8 mouse cellular contexts compared by ENCODE assay signal in genomic region chr7:30095551-30096125, GRCm38 (mm10). TPM values are rescaled to one million over a fixed set of nuclear protein-coding genes. Genes with fewer than 3 reads are reported as not detected.
DNase-seq lines count a peak whose midpoint lies in the region; ATAC-seq and TF ChIP-seq lines count a peak whose summit lies in the region.

No protein-coding gene starts in this region.

- no peak for TF ChIP-seq CTCF in cerebellum, adult 2 months (IDR thresholded peaks at IDR 0.05; ENCODE audit: borderline replicate concordance, insufficient read depth, low read depth, low read length)

- peak overlapping the region; percentile 100 for H3K4me3 ChIP-seq in cerebellum, adult 2 months (replicated peaks; ENCODE audit: insufficient read depth, low read depth, low read length)
- H3K4me3 ChIP-seq in forebrain, embryonic 11.5 days (ENCODE audit: low read depth, low read length), result peak overlapping the region; percentile 60
- H3K4me3 ChIP-seq in liver, embryonic 11.5 days (ENCODE audit: low read depth, low read length), result peak overlapping the region; percentile 59
- H3K4me3 ChIP-seq in stomach, embryonic 16.5 days (replicated peaks; ENCODE audit: low read length), result peak overlapping the region; percentile 80

- H3K4me2 ChIP-seq in forebrain, embryonic 11.5 days (ENCODE audit: low read depth, low read length, severe bottlenecking), result peak overlapping the region; percentile 62
- peak overlapping the region; percentile 81 for H3K4me2 ChIP-seq in liver, embryonic 11.5 days
- peak overlapping the region; percentile 85 for H3K4me2 ChIP-seq in stomach, embryonic 16.5 days (ENCODE audit: low read depth, low read length)

- H3K9me3 ChIP-seq in forebrain, embryonic 11.5 days (ENCODE audit: control insufficient read depth, low read length), result no peaks in the 10 kb centered on the region
- no peaks in the 10 kb centered on the region for H3K9me3 ChIP-seq in liver, embryonic 11.5 days (ENCODE audit: control insufficient read depth, low read length)
- no peaks in the 10 kb centered on the region for H3K9me3 ChIP-seq in stomach, embryonic 16.5 days (replicated peaks; ENCODE audit: control insufficient read depth, low read length)

- no peak for TF ChIP-seq POLR2A in cerebellum, adult 2 months (IDR thresholded peaks at IDR 0.05; ENCODE audit: borderline replicate concordance, insufficient read depth, low read length)

- H3K9ac ChIP-seq in forebrain, embryonic 11.5 days (ENCODE audit: low read length), result peak overlapping the region; percentile 96
- H3K9ac ChIP-seq in liver, embryonic 11.5 days (ENCODE audit: low read depth, low read length), result peak overlapping the region; percentile 60
- H3K9ac ChIP-seq in stomach, embryonic 16.5 days (ENCODE audit: low read length), result peak overlapping the region; percentile 72

- 1% methylated on average over 5 of the region's 5 CpGs for WGBS in cerebellum, adult 2 months
- WGBS in forebrain, embryonic 11.5 days, result 10% methylated on average over 5 of the region's 5 CpGs
- WGBS in liver, embryonic 11.5 days, result 16% methylated on average over 5 of the region's 5 CpGs
- 3% methylated on average over 5 of the region's 5 CpGs for WGBS in stomach, embryonic 16.5 days

- H3K27ac ChIP-seq in cerebellum, adult 2 months (ENCODE audit: insufficient read depth, low read length), result no peak overlapping the region
- H3K27ac ChIP-seq in forebrain, embryonic 11.5 days (ENCODE audit: low read depth, low read length), result no peak overlapping the region; the same call in 1 of the 2 replicates
- H3K27ac ChIP-seq in liver, embryonic 11.5 days (ENCODE audit: low read depth, low read length), result no peak overlapping the region
- peak overlapping the region; percentile 49 for H3K27ac ChIP-seq in stomach, embryonic 16.5 days (ENCODE audit: low read length)

- H3K36me3 ChIP-seq in forebrain, embryonic 11.5 days (ENCODE audit: control insufficient read depth, insufficient read depth, low read length), result peaks cover 8% of the 10 kb centered on the region; the same call in 1 of the 2 replicates
- H3K36me3 ChIP-seq in liver, embryonic 11.5 days (ENCODE audit: control insufficient read depth, insufficient read depth, low read length), result peaks cover 11% of the 10 kb centered on the region; the same call in 1 of the 2 replicates
- H3K36me3 ChIP-seq in stomach, embryonic 16.5 days (ENCODE audit: control insufficient read depth, insufficient read depth, low read length), result peaks cover 14% of the 10 kb centered on the region

- DNase-seq in cerebellum, adult 2 months, result no peak
- DNase-seq in cerebellum, adult 18-20 months, result no peak
- DNase-seq in A20 (ENCODE audit: low read depth, low spot score), result peak; percentile 43
- DNase-seq in forebrain, embryonic 11.5 days (ENCODE audit: low spot score), result no peak
- no peak for DNase-seq in liver, embryonic 11.5 days (ENCODE audit: low spot score)
- DNase-seq in layer of hippocampus, adult 9-11 months, result no peak
- DNase-seq in cerebellum, postnatal 36 days, result no peak

- ATAC-seq in forebrain, embryonic 11.5 days (replicated peaks; ENCODE audit: low FRiP score), result no peak
- ATAC-seq in liver, embryonic 11.5 days (replicated peaks; ENCODE audit: low FRiP score), result no peak
- ATAC-seq in stomach, embryonic 16.5 days (ENCODE audit: insufficient read depth, low FRiP score), result no peak

- H3K4me1 ChIP-seq in cerebellum, adult 2 months (ENCODE audit: control insufficient read depth, insufficient read depth, low read length), result peaks cover 13% of the 10 kb centered on the region
- H3K4me1 ChIP-seq in forebrain, embryonic 11.5 days (replicated peaks; ENCODE audit: control insufficient read depth, insufficient read depth, low read length), result peaks cover 9% of the 10 kb centered on the region; the same call in 1 of the 2 replicates
- H3K4me1 ChIP-seq in liver, embryonic 11.5 days (replicated peaks; ENCODE audit: control insufficient read depth, insufficient read depth, low read length), result peaks cover 20% of the 10 kb centered on the region
- H3K4me1 ChIP-seq in stomach, embryonic 16.5 days (ENCODE audit: control insufficient read depth, insufficient read depth, low read length), result peaks cover 11% of the 10 kb centered on the region; the same call in 1 of the 2 replicates

- no peaks in the 10 kb centered on the region for H3K27me3 ChIP-seq in cerebellum, adult 2 months (ENCODE audit: control insufficient read depth, insufficient read depth, low read length)
- H3K27me3 ChIP-seq in forebrain, embryonic 11.5 days (ENCODE audit: control insufficient read depth, insufficient read depth, low read length), result no peaks in the 10 kb centered on the region
- H3K27me3 ChIP-seq in liver, embryonic 11.5 days (replicated peaks; ENCODE audit: control insufficient read depth, insufficient read depth, low read length), result no peaks in the 10 kb centered on the region
- no peaks in the 10 kb centered on the region for H3K27me3 ChIP-seq in stomach, embryonic 16.5 days (ENCODE audit: control insufficient read depth, insufficient read depth, low read length)

RNA-seq across cellular contexts. Expression of gene Zfp260, which starts 1.1 kb away (rescaled TPM):
- polyA plus RNA-seq in cerebellum, adult 2 months (2012; rRNA removed), result 46.3 and 46.6 TPM in 2 replicates
- 121 and 124 TPM in 2 replicates for polyA plus RNA-seq in forebrain, embryonic 11.5 days (2014; fragmentation: Nextera tagmentation; extraction: Ambion mirVana)
- 48.6 and 54.6 TPM in 2 replicates for polyA plus RNA-seq in liver, embryonic 11.5 days (2014; fragmentation: Nextera tagmentation; extraction: Ambion mirVana)
- 96.5 and 108 TPM in 2 replicates for polyA plus RNA-seq in stomach, embryonic 16.5 days (2015; fragmentation: Nextera tagmentation; extraction: Ambion mirVana)

RNA-seq across cellular contexts. Expression of gene Zfp566, which starts 5.3 kb away (rescaled TPM):
- 5.5 and 6.1 TPM in 2 replicates for polyA plus RNA-seq in cerebellum, adult 2 months (2012; rRNA removed)
- polyA plus RNA-seq in forebrain, embryonic 11.5 days (2014; fragmentation: Nextera tagmentation; extraction: Ambion mirVana), result 12.8 and 13.8 TPM in 2 replicates
- 7.6 and 7.7 TPM in 2 replicates for polyA plus RNA-seq in liver, embryonic 11.5 days (2014; fragmentation: Nextera tagmentation; extraction: Ambion mirVana)
- 6.8 and 8.6 TPM in 2 replicates for polyA plus RNA-seq in stomach, embryonic 16.5 days (2015; fragmentation: Nextera tagmentation; extraction: Ambion mirVana)

RNA-seq across cellular contexts. Expression of gene Gm26920, which starts 5.4 kb away (rescaled TPM):
- polyA plus RNA-seq in cerebellum, adult 2 months (2012; rRNA removed), result 0.27 and 0.65 TPM in 2 replicates
- polyA plus RNA-seq in forebrain, embryonic 11.5 days (2014; fragmentation: Nextera tagmentation; extraction: Ambion mirVana), result 1.9 and 2.9 TPM in 2 replicates
- 0.32 and 0.43 TPM in 2 replicates for polyA plus RNA-seq in liver, embryonic 11.5 days (2014; fragmentation: Nextera tagmentation; extraction: Ambion mirVana)
- polyA plus RNA-seq in stomach, embryonic 16.5 days (2015; fragmentation: Nextera tagmentation; extraction: Ambion mirVana), result 0.70 and 0.87 TPM in 2 replicates

RNA-seq across cellular contexts. Expression of gene Zfp82, which starts 22.9 kb away (rescaled TPM):
- 2.7 and 2.9 TPM in 2 replicates for polyA plus RNA-seq in cerebellum, adult 2 months (2012; rRNA removed)
- polyA plus RNA-seq in forebrain, embryonic 11.5 days (2014; fragmentation: Nextera tagmentation; extraction: Ambion mirVana), result 6.6 and 7.5 TPM in 2 replicates
- polyA plus RNA-seq in liver, embryonic 11.5 days (2014; fragmentation: Nextera tagmentation; extraction: Ambion mirVana), result 3.9 and 4.1 TPM in 2 replicates
- 4.5 and 5.1 TPM in 2 replicates for polyA plus RNA-seq in stomach, embryonic 16.5 days (2015; fragmentation: Nextera tagmentation; extraction: Ambion mirVana)

RNA-seq across cellular contexts. Expression of gene Zfp382, which starts 26.1 kb away (rescaled TPM):
- polyA plus RNA-seq in cerebellum, adult 2 months (2012; rRNA removed), result 7.1 and 8.3 TPM in 2 replicates
- polyA plus RNA-seq in forebrain, embryonic 11.5 days (2014; fragmentation: Nextera tagmentation; extraction: Ambion mirVana), result 12.6 and 15.3 TPM in 2 replicates
- polyA plus RNA-seq in liver, embryonic 11.5 days (2014; fragmentation: Nextera tagmentation; extraction: Ambion mirVana), result 2.8 and 2.9 TPM in 2 replicates
- 9.5 TPM in 2 replicates for polyA plus RNA-seq in stomach, embryonic 16.5 days (2015; fragmentation: Nextera tagmentation; extraction: Ambion mirVana)
